Comparison of ENCODE assay signal across 15 mouse cellular contexts in genomic region chr19:29185122-29185521, GRCm38 (mm10).
DNase-seq lines count a peak whose midpoint lies in the region; ATAC-seq lines count a peak whose summit lies in the region.
"Had no signal": no experiment of that assay in that cellular context is flagged by ENCODE, and none has a peak within 500 bp of the region (broad histone marks: within the 10 kb centered on the region; RNA-seq: fewer than 3 reads in every experiment).

No protein-coding gene starts in this region.

- H3K4me1 ChIP-seq in lung, embryonic 16.5 days (replicated peaks; ENCODE audit: control insufficient read depth, insufficient read depth, low read length), result peaks cover 6% of the 10 kb centered on the region
- H3K4me1 ChIP-seq in megakaryocyte, embryonic 14.5 days, result peaks cover 35% of the 10 kb centered on the region

- peak; percentile 3 for DNase-seq in embryo, embryonic 10.5 days (ENCODE audit: low spot score)
- DNase-seq in embryo, embryonic 10 days (ENCODE audit: low spot score), result no peak
- no peak for DNase-seq in lung, postnatal 4 days
- peak; percentile 37 for DNase-seq in R1 (ENCODE audit: low read depth, low spot score)
- DNase-seq in cerebellum, adult 11 months, result no peak
- DNase-seq: cerebellum, adult 9-11 months; left cerebral cortex, postnatal 4 days; thymus, postnatal 36 days had no signal

- no peaks in the 10 kb centered on the region for H3K27me3 ChIP-seq in lung, embryonic 16.5 days (ENCODE audit: control insufficient read depth, insufficient read depth, low read depth, low read length)
- no peaks in the 10 kb centered on the region for H3K27me3 ChIP-seq in megakaryocyte, embryonic 14.5 days (replicated peaks)
- H3K27me3 ChIP-seq: heart, embryonic 13.5 days; Patski; stomach, embryonic 15.5 days had no signal

- no peak overlapping the region for H3K4me3 ChIP-seq in lung, embryonic 16.5 days (ENCODE audit: low read length)
- H3K4me3 ChIP-seq in megakaryocyte, embryonic 14.5 days (replicated peaks), result peak overlapping the region; percentile 42
- H3K4me3 ChIP-seq: erythroblast, embryonic 14.5 days; heart, embryonic 13.5 days; stomach, embryonic 15.5 days had no signal

- ATAC-seq in lung, embryonic 16.5 days (ENCODE audit: low read depth), result 0 out of 2 replicates have a peak, but pooled peaks have one; percentile 7
- no peak for ATAC-seq in monocyte, adult 5-6 weeks (replicated peaks; ENCODE audit: insufficient number of reproducible peaks, low FRiP score, low TSS enrichment, poor library complexity, severe bottlenecking)

- H3K9me3 ChIP-seq in lung, embryonic 16.5 days (ENCODE audit: control insufficient read depth, low read length), result no peaks in the 10 kb centered on the region
- no peaks in the 10 kb centered on the region for H3K9me3 ChIP-seq in megakaryocyte, embryonic 14.5 days
- H3K9me3 ChIP-seq: heart, embryonic 13.5 days; stomach, embryonic 15.5 days had no signal

- 0 out of 2 replicates have a peak overlapping the region, but pooled peaks have one; percentile 0 for H3K27ac ChIP-seq in lung, embryonic 16.5 days (ENCODE audit: low read length)
- H3K27ac ChIP-seq: heart, embryonic 13.5 days; stomach, embryonic 15.5 days had no signal

- no peaks in the 10 kb centered on the region for H3K36me3 ChIP-seq in lung, embryonic 16.5 days (ENCODE audit: control insufficient read depth, insufficient read depth, low read length)
- H3K36me3 ChIP-seq in megakaryocyte, embryonic 14.5 days (replicated peaks; ENCODE audit: low read length), result no peaks in the 10 kb centered on the region
- H3K36me3 ChIP-seq: heart, embryonic 13.5 days; stomach, embryonic 15.5 days had no signal

- 35% methylated on average over 7 of the region's 7 CpGs for WGBS in lung, embryonic 16.5 days

- no peak overlapping the region for H3K9ac ChIP-seq in lung, embryonic 16.5 days (ENCODE audit: low read length)
- H3K9ac ChIP-seq: heart, embryonic 13.5 days; stomach, embryonic 15.5 days had no signal

- peak overlapping the region; percentile 33 for H3K4me2 ChIP-seq in lung, embryonic 16.5 days (ENCODE audit: low read depth, low read length)
- H3K4me2 ChIP-seq: heart, embryonic 13.5 days; stomach, embryonic 15.5 days had no signal

Comparison
In these comparisons a context has a peak if more than half of its experiments do, and no peak if none do; other contexts are left out.
1. DNase-seq: peak in embryo, embryonic 10.5 days (single experiment) and R1 (single experiment); none in embryo, embryonic 10 days (single experiment), lung, postnatal 4 days (0 of 2) and cerebellum, adult 11 months (single experiment).